Mouse (Mus musculus) neural tube, embryonic 10.5 days (tissue): ENCODE results near the gene Brms1.
"Not testable (repeated sequence)": the region's sequence is repeated elsewhere in the genome, so short reads cannot be mapped to it uniquely, and the experiment has no call there.

Source experiments
- DNase-seq: peaks from one replicate; pipeline ENCODE4 v3.0.0-alpha.2; 2017; ENCODE audit warnings: low spot score; ENCODE audit errors: extremely low spot score

Brms1 gene

GRCm38 (mm10) chr19:5062446-5062845 is 21.3 kb downstream of the Brms1 start:
- no peak for DNase-seq

GRCm38 (mm10) chr19:5065104-5065503 is 23.9 kb downstream of the Brms1 start:
- no peak for DNase-seq

DNA sequence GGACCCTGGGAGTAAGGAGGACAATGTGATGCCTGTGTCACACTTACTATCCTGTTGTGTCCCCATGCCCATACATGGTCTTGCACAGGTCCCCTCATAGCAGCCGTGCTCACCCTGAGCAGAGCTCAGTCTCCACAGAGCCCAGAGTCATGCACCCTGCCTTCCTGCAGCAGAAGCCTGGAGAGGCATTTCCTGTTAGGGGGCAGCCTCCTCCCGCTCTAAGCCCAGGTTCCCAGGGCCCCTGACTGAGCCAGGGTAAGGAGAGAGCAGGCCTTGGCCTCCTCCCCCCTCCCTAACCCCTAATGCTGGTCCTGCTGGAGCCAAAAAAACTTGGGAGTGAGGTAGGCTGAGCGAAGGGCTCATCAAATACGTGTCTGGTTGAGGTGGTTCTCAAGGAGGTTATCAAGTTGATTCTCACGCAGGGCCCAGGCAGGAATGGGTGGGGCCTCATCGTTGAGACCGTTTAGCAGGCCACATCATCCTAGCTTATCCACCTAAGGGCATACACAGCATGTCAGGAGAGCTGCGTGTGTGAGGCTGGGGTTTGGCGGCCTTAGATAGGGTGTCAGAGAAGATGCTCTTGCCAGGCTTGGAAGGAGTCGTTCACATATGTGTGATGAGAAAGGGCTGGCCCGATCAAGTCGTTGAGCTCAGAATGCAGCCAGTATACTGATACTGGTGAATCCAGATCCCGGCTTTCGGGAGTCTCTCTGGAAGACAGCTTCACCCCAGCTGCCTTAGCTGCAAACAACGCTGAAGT is 26.1 kb downstream of the Brms1 start:
- no peak for DNase-seq

DNA sequence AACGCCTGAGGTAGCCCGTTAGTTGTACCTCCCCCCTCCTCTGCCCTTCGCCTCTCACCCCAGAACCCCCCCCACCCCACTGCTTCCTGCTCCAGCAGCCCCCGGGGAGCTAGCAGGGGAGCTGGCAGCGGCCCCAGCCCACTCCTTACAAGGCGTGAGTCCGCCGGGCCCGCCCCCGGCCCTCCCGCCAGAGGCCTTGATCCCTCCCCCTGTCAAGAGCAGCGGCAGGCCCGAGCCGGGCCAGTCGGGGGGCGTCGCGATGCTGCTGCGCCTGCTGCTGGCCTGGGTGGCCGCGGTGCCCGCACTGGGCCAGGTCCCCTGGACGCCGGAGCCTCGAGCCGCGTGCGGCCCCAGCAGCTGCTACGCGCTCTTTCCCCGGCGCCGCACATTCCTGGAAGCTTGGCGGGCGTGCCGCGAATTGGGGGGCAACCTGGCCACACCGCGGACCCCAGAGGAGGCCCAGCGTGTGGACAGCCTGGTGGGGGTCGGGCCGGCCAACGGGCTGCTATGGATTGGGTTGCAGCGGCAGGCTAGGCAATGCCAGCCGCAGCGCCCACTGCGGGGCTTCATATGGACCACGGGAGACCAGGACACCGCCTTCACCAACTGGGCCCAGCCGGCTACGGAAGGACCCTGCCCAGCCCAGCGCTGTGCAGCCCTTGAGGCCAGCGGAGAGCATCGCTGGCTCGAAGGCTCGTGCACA is 26.9 kb downstream of the Brms1 start, which contains the start of gene Cd248:
Cd248 (plus strand) TSS at position 212 of the 703 bp plus-strand sequence.
- peak; percentile 79 for DNase-seq

- no peak for DNase-seq
Observed at GRCm38 (mm10) chr19:5068570-5069234, 27.5 kb downstream of the Brms1 start.

GRCm38 (mm10) chr19:5069486-5069885 is 28.3 kb downstream of the Brms1 start:
- DNase-seq = no peak

DNA sequence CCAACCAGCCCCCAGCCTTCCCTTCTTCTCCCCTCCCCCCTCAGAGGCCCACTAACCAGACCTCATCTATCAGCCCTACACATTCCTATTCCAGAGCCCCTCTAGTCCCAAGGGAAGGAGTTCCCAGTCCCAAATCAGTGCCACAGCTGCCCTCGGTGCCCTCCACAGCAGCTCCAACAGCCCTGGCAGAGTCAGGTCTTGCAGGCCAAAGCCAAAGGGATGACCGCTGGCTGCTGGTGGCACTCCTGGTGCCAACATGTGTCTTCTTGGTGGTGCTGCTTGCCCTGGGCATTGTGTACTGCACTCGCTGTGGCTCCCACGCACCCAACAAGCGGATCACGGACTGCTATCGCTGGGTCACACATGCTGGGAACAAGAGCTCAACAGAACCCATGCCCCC is 28.8 kb downstream of the Brms1 start:
- DNase-seq = no peak

GRCm38 (mm10) chr19:5071077-5071476 is 29.9 kb downstream of the Brms1 start:
- DNase-seq = peak; percentile 52

- DNase-seq = peak; percentile 90
Observed at GRCm38 (mm10) chr19:5071545-5072369, 30.6 kb downstream of the Brms1 start.

DNA sequence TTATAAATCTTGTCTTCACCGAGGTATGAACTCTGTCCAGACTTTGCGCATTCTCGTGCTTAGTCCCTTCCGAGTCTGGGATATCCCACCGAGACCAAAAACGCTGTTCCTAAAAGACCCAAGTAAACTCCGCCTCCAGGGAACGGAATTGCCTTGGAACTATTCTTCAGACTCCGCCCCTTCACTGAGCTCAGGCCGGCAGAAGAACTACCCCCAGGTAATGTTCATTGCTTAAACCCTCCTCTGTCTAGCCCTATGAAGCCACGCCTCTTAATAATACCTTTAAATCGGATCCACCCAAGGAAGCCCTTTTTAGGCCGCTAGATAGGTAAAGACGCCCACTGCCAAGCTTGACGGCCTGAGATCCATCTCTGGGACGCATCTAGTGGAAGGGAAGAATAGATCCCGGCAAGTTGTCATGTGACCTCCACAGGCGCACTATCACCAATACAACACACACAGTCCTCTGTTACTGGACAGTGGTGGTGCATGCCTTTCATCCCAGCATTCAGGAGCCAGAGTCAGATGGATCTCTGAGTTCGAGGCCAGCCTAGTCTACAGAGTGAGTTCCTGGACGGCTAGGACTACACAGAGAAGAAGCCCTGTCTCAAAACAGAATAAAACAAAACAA is 31.4 kb downstream of the Brms1 start:
- DNase-seq = peak; percentile 50

GRCm38 (mm10) chr19:5073028-5073427 is 31.9 kb downstream of the Brms1 start:
- peak; percentile 80 for DNase-seq

DNA sequence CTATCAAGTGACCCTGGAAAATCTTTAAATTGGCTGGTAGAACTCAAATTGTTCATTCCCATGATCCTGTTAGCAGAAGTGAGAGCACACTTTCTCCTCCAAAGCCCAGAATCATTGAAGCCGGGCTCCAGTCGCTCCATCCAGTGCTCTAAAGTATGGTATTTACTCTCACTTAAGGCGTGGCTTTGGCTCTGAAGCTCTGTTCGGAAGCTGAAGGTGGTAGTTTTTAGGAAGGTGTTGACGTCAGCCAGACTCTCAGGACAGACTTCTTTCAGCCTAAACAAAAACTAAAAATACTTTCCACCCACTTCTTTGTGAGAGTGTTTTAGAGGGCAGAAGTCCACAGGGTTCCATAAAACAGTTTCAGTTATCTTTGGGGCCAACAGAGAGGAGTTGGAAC is 32.4 kb downstream of the Brms1 start:
- DNase-seq = no peak

DNA sequence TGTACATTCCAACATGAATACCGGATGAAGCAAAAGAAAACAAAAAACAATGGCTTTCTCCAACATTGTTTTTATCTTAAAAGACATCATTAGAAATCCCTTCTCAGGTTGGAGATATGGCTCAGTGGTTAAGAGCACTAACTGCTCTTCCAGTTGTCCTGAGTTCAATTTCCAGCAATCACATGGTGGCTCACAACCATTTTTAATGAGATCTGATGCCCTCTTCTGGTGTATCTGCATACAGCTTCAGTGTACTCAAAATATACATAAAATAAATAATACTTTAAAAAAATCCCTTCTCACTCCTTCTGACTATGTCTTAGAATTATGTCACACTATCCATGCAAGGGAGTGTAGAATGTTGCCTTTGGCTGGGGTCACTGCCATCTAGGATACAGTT is 38.1 kb downstream of the Brms1 start:
- no peak for DNase-seq

GRCm38 (mm10) chr19:5082005-5082404 is 40.9 kb downstream of the Brms1 start:
- no peak for DNase-seq

DNA sequence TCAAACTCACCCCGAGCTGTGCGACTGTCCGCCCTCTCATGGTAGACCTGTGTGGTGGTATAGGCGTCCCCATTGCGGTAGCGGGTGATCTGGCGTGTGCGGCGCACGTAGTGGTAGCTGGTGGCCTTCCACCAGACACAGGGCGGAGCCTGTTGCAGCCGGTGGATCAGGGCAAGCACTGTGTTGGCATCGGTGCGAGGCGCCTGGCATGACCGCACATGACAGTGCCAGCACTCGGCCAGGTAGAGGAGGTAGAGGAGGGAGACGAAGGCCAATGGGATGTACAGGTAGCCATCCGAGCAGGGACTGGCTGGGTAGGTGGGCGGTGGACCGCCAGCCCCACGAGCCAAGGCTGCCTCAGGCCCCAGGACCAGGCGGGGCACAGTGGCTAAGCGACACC is 41.4 kb downstream of the Brms1 start:
- no peak for DNase-seq

GRCm38 (mm10) chr19:5083961-5084833 is 43.0 kb downstream of the Brms1 start:
- DNase-seq = no peak

GRCm38 (mm10) chr19:5084834-5085144 is 43.6 kb downstream of the Brms1 start:
- no peak for DNase-seq

DNA sequence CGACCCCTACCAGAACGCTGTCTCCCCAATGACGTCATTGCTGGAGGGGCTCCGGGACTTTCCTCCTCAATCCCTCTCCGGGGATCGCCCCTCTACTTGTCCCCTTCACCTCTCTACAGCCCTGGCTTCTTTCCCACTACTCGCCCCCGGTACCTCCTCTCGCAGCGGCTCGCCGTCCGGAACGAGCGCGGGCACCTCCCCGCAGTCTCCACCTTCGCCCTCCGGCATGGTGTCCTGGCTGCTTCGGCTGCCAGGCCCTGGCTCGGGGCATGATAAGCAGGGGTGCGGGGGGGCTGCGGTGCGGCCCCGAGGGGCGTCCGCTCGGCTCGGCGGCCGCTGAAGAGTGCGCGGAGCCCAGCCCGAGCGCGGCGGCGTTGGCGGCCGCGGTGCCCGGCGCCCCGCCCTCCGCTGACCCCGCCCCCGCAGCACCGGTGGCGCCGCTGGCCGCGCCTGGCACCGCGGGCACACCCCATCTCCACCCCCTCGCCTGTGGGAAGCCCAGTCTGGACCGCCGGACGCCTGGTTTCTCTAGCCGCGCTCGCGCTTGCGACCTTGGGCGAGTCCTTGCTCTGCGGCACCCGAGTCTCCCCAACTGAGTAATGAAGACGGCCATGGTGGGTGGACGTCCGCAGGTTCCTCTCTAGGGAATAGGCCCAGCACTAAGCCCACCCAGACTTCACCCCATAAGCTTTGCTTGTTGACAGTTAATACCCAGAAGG is 44.1 kb downstream of the Brms1 start, which contains the start of gene Tmem151a:
Tmem151a (minus strand) TSS at position 387 of the 719 bp plus-strand sequence.
- DNase-seq = peak; percentile 32

GRCm38 (mm10) chr19:5086533-5086932 is 45.4 kb downstream of the Brms1 start:
- DNase-seq = not testable (repeated sequence)
